Mouse (Mus musculus): ENCODE measurements around the gene Dnajc17. TPM values are rescaled to one million over a fixed set of nuclear protein-coding genes. Genes with fewer than 3 reads are reported as not detected.
A peak's percentile ranks its signal among the peaks of the same experiment; 100 is the strongest.

The Dnajc17 gene
- polyA plus RNA-seq, 1 experiment from 2014 or later = 4.3 TPM

DNA sequence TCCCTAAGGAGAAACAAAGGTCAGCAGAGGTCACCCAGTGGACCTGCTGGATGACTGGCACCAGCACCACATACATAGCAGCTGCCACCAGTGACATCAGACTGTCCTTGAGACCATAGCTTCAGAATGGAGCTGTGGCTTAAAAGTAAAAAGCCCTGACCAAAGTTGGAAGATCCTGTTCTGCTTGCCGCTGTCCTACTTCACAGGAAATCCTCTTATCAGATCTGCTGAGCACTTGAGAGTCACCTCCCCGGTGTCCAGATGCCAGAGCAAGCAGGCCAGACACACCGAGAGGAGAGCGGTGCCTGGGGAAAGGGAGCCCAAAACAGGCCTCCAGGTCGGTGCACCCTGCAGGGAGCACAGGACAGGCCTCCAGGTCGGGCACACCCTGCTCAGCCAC lies 56.3 kb downstream of the Dnajc17 start:
- H3K36me3 ChIP-seq (replicated peaks; ENCODE audit: insufficient read depth, low read length) = peaks cover 66% of the 10 kb centered on the region
- H3K9ac ChIP-seq (replicated peaks) = no peak overlapping the region
- no peak overlapping the region for H3K4me2 ChIP-seq (ENCODE audit: low read depth, low read length)
- H3K9me3 ChIP-seq (ENCODE audit: low read length) = no peaks in the 10 kb centered on the region
- no peaks in the 10 kb centered on the region for H3K27me3 ChIP-seq (ENCODE audit: insufficient read depth, low read length)
- ATAC-seq = no peak
- WGBS (ENCODE audit: insufficient replicate concordance) = 62% methylated on average over 6 of the region's 6 CpGs
- no peak for TF ChIP-seq EP300 (IDR thresholded peaks at IDR 0.05; ENCODE audit: low read depth)
- no peak for TF ChIP-seq CTCF (IDR thresholded peaks at IDR 0.05; ENCODE audit: low read depth)
- no peak for DNase-seq
- H3K4me1 ChIP-seq (ENCODE audit: insufficient read depth) = peaks cover 18% of the 10 kb centered on the region
- no peak overlapping the region for H3K27ac ChIP-seq (ENCODE audit: low read depth)
- H3K4me3 ChIP-seq (ENCODE audit: low read depth, low read length) = no peak overlapping the region

DNA sequence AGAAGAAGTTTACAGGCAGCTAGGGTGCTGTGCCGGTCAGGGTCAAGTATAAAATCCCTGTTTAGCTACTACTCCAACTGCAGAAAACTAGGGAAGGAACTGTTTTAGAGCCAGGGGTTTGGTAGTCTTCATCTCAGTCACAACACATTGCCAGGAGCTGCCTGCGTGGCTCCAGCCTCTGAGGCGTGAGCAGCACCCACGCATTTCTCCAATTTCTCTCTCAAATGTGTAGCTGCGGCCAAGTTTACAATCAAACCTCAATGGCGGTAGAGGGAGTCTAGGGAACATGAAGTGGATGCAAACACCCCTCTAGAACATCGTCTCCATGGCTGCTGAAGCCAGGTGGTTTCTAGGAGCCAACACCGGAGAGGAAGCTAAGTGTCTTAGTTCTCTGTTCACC lies 60.8 kb downstream of the Dnajc17 start:
- Histone ChIP-seq H3K27me3 (ENCODE audit: insufficient read depth, low read length) (no peaks in the 10 kb centered on the region), H3K27ac (ENCODE audit: low read depth) (no peak overlapping the region), H3K4me3 (ENCODE audit: low read depth, low read length) (no peak overlapping the region), H3K4me1 (ENCODE audit: insufficient read depth) (no peaks in the 10 kb centered on the region), H3K4me2 (ENCODE audit: low read depth, low read length) (no peak overlapping the region), H3K36me3 (replicated peaks; ENCODE audit: insufficient read depth, low read length) (peaks cover 87% of the 10 kb centered on the region), H3K9me3 (ENCODE audit: low read length) (no peaks in the 10 kb centered on the region), H3K9ac (replicated peaks) (no peak overlapping the region)
- no peak for ATAC-seq
- TF ChIP-seq CTCF (IDR thresholded peaks at IDR 0.05; ENCODE audit: low read depth) (no peak), EP300 (IDR thresholded peaks at IDR 0.05; ENCODE audit: low read depth) (no peak)
- WGBS (ENCODE audit: insufficient replicate concordance) = 92% methylated on average over 8 of the region's 8 CpGs
- DNase-seq = no peak

GRCm38 (mm10) chr2:119147160-119147678 lies 61.4 kb downstream of the Dnajc17 start:
- DNase-seq = no peak
- H3K36me3 ChIP-seq (replicated peaks; ENCODE audit: insufficient read depth, low read length) = peaks cover 89% of the 10 kb centered on the region
- no peak for ATAC-seq
- no peaks in the 10 kb centered on the region for H3K4me1 ChIP-seq (ENCODE audit: insufficient read depth)
- no peak overlapping the region for H3K27ac ChIP-seq (ENCODE audit: low read depth)
- no peaks in the 10 kb centered on the region for H3K27me3 ChIP-seq (ENCODE audit: insufficient read depth, low read length)
- H3K9ac ChIP-seq (replicated peaks) = no peak overlapping the region
- no peak for TF ChIP-seq CTCF (IDR thresholded peaks at IDR 0.05; ENCODE audit: low read depth)
- TF ChIP-seq EP300 (IDR thresholded peaks at IDR 0.05; ENCODE audit: low read depth) = no peak
- H3K4me2 ChIP-seq (ENCODE audit: low read depth, low read length) = no peak overlapping the region
- no peak overlapping the region for H3K4me3 ChIP-seq (ENCODE audit: low read depth, low read length)
- H3K9me3 ChIP-seq (ENCODE audit: low read length) = no peaks in the 10 kb centered on the region
- 92% methylated on average over 22 of the region's 22 CpGs for WGBS (ENCODE audit: insufficient replicate concordance)

DNA sequence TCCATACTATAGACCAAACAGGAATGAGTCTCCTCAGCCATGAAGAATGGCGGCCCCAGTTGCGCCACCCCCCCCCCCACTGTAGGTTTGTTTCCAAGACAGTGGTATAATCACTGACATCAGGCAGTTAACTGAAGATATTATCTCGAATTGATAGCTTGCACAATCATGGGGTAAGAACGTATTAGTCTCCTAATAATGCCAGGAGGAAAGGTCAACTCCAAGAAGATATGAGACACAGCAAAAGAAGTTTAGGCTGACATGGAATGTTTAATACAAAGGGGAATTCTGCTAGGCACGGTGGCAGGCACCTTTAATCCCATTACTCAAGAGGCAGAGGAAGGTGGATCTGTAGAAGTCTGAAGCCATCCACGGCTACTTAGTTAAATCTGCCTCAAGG lies 62.2 kb downstream of the Dnajc17 start:
- no peak overlapping the region for H3K4me3 ChIP-seq (ENCODE audit: low read depth, low read length)
- TF ChIP-seq EP300 (IDR thresholded peaks at IDR 0.05; ENCODE audit: low read depth) (no peak), CTCF (IDR thresholded peaks at IDR 0.05; ENCODE audit: low read depth) (no peak)
- H3K9ac ChIP-seq (replicated peaks) = no peak overlapping the region
- 86% methylated on average over 6 of the region's 6 CpGs for WGBS (ENCODE audit: insufficient replicate concordance)
- ATAC-seq (no peak), DNase-seq (no peak)
- H3K27me3 ChIP-seq (ENCODE audit: insufficient read depth, low read length) = no peaks in the 10 kb centered on the region
- no peaks in the 10 kb centered on the region for H3K4me1 ChIP-seq (ENCODE audit: insufficient read depth)
- no peak overlapping the region for H3K4me2 ChIP-seq (ENCODE audit: low read depth, low read length)
- no peaks in the 10 kb centered on the region for H3K9me3 ChIP-seq (ENCODE audit: low read length)
- no peak overlapping the region for H3K27ac ChIP-seq (ENCODE audit: low read depth)
- peaks cover 89% of the 10 kb centered on the region for H3K36me3 ChIP-seq (replicated peaks; ENCODE audit: insufficient read depth, low read length)

DNA sequence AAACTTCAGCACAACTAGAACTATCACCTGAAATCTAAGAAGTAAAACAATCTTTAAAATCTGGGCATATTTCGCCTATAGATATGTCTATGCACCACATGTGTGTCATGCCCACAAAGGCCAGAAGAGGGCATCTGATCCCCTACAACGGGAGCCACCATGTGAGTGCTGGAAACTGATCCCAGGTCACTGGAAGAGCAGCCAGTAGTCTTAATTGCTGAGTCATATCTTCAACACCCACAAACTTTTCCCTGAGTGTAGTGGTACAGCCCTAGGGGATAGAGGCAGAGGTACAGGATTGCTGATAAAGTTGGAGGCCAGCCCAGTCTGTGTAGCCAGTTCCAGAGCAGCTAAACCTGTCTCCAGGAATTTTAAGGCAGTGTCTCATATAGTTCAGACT lies 63.4 kb downstream of the Dnajc17 start:
- H3K9ac ChIP-seq (replicated peaks) = no peak overlapping the region
- peak; percentile 41; the same call in 1 of the 2 replicates for ATAC-seq
- peaks cover 91% of the 10 kb centered on the region for H3K36me3 ChIP-seq (replicated peaks; ENCODE audit: insufficient read depth, low read length)
- no peak overlapping the region for H3K27ac ChIP-seq (ENCODE audit: low read depth)
- DNase-seq = no peak
- no peaks in the 10 kb centered on the region for H3K4me1 ChIP-seq (ENCODE audit: insufficient read depth)
- no peak overlapping the region for H3K4me2 ChIP-seq (ENCODE audit: low read depth, low read length)
- no peak overlapping the region for H3K4me3 ChIP-seq (ENCODE audit: low read depth, low read length)
- H3K27me3 ChIP-seq (ENCODE audit: insufficient read depth, low read length) = no peaks in the 10 kb centered on the region
- no peaks in the 10 kb centered on the region for H3K9me3 ChIP-seq (ENCODE audit: low read length)
- 91% methylated on average over 2 of the region's 2 CpGs for WGBS (ENCODE audit: insufficient replicate concordance)
- peak; percentile 65 for TF ChIP-seq CTCF (IDR thresholded peaks at IDR 0.05; ENCODE audit: low read depth)
- TF ChIP-seq EP300 (IDR thresholded peaks at IDR 0.05; ENCODE audit: low read depth) = no peak

DNA sequence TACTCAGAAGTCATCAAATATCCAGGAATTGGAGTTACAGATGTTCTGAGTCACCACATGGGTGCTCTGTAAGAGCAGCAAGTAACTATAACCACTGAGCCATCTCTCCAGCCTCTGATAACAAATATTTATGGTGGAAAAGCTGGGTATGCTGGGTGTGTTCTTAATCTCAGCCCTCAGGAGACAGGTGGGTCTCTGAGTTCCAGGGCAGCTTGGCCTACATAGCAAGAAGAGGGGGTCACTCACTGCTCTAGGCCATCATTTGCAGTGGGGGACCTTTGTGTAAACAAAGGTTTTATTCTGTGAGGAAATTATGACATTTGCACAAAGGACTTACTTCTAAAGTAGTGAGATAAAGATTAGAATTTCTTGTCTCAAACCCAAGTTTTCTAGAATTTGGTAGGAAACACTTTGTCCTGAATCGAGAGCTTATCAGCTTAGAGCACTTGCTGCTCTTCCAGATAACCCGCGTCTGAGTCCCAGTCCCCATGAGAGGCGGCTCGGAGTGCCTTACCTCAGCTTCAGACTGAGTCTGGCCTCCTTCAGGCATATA lies 72.2 kb downstream of the Dnajc17 start:
- Histone ChIP-seq H3K27ac (ENCODE audit: low read depth) (peak overlapping the region; percentile 67), H3K4me1 (ENCODE audit: insufficient read depth) (peaks cover 3% of the 10 kb centered on the region), H3K36me3 (replicated peaks; ENCODE audit: insufficient read depth, low read length) (peaks cover 73% of the 10 kb centered on the region), H3K27me3 (ENCODE audit: insufficient read depth, low read length) (no peaks in the 10 kb centered on the region), H3K9me3 (ENCODE audit: low read length) (no peaks in the 10 kb centered on the region), H3K9ac (replicated peaks) (no peak overlapping the region; the same call in 1 of the 2 replicates), H3K4me2 (ENCODE audit: low read depth, low read length) (peak overlapping the region; percentile 46), H3K4me3 (ENCODE audit: low read depth, low read length) (no peak overlapping the region)
- peak; percentile 97 for TF ChIP-seq EP300 (IDR thresholded peaks at IDR 0.05; ENCODE audit: low read depth)
- no peak for TF ChIP-seq CTCF (IDR thresholded peaks at IDR 0.05; ENCODE audit: low read depth)
- 41% methylated on average over 5 of the region's 5 CpGs for WGBS (ENCODE audit: insufficient replicate concordance)
- ATAC-seq = peak; percentile 97
- peak; percentile 49 for DNase-seq

Other genes with a start within 250 kb of the Dnajc17 start
- 12.2 and 12.8 TPM in 2 replicates for gene Ccdc32, start 179.4 kb downstream of the Dnajc17 start, polyA plus RNA-seq (2015; fragmentation: Nextera tagmentation; extraction: Ambion mirVana)
- gene Rpusd2, start 174.0 kb downstream of the Dnajc17 start, polyA plus RNA-seq (2015; fragmentation: Nextera tagmentation; extraction: Ambion mirVana) = 1.3 and 2.1 TPM in 2 replicates
- 34.0 and 35.2 TPM in 2 replicates for gene Knl1, start 161.7 kb downstream of the Dnajc17 start, polyA plus RNA-seq (2015; fragmentation: Nextera tagmentation; extraction: Ambion mirVana)
- gene Rad51, start 96.0 kb downstream of the Dnajc17 start, polyA plus RNA-seq (2015; fragmentation: Nextera tagmentation; extraction: Ambion mirVana) = 11.2 and 13.0 TPM in 2 replicates
- 37.0 and 39.0 TPM in 2 replicates for gene Rmdn3, start 51.8 kb downstream of the Dnajc17 start, polyA plus RNA-seq (2015; fragmentation: Nextera tagmentation; extraction: Ambion mirVana)
- 263 and 271 TPM in 2 replicates for gene Gchfr, start 41.0 kb downstream of the Dnajc17 start, polyA plus RNA-seq (2015; fragmentation: Nextera tagmentation; extraction: Ambion mirVana)
- 0.06 and 0.08 TPM in 2 replicates for gene Gm14137, start 34.3 kb downstream of the Dnajc17 start, polyA plus RNA-seq (2015; fragmentation: Nextera tagmentation; extraction: Ambion mirVana)
- 15.5 and 18.4 TPM in 2 replicates for gene Zfyve19, start 178 bp downstream of the Dnajc17 start, polyA plus RNA-seq (2015; fragmentation: Nextera tagmentation; extraction: Ambion mirVana)
- not detected in 2 replicates for gene Ppp1r14d, start 21.1 kb upstream of the Dnajc17 start, polyA plus RNA-seq (2015; fragmentation: Nextera tagmentation; extraction: Ambion mirVana)
- gene Spint1, start 28.6 kb upstream of the Dnajc17 start, polyA plus RNA-seq (2015; fragmentation: Nextera tagmentation; extraction: Ambion mirVana) = 0.44 and 0.60 TPM in 2 replicates
- not detected in 2 replicates for gene Rhov, start 62.5 kb upstream of the Dnajc17 start, polyA plus RNA-seq (2015; fragmentation: Nextera tagmentation; extraction: Ambion mirVana)
- gene Vps18, start 79.9 kb upstream of the Dnajc17 start, polyA plus RNA-seq (2015; fragmentation: Nextera tagmentation; extraction: Ambion mirVana) = 4.7 TPM in 2 replicates
- 1.8 and 1.9 TPM in 2 replicates for gene Dll4, start 117.0 kb upstream of the Dnajc17 start, polyA plus RNA-seq (2015; fragmentation: Nextera tagmentation; extraction: Ambion mirVana)
- gene Chac1, start 142.4 kb upstream of the Dnajc17 start, polyA plus RNA-seq (2015; fragmentation: Nextera tagmentation; extraction: Ambion mirVana) = 0.35 and 0.36 TPM in 2 replicates

Data from liver, postnatal 0 days (tissue).